Mouse (Mus musculus): Measurements from ENCODE around the gene Tmem59l. TPM values are rescaled to one million over a fixed set of nuclear protein-coding genes. Genes with fewer than 3 reads are reported as not detected.

The Tmem59l gene
- polyA plus RNA-seq, 1 experiment from 2014 or later: 6.5 TPM

GRCm38 (mm10) chr8:70439055-70439847, 47.9 kb downstream of the Tmem59l start, which contains the start of gene Crtc1:
Crtc1 (minus strand) TSS chr8:70439579.
- H3K9ac ChIP-seq (replicated peaks; ENCODE audit: low read length): peak within 1 kb of the TSS; percentile 77
- no peaks in the 10 kb centered on the region for H3K27me3 ChIP-seq (ENCODE audit: insufficient read depth, low read length)
- H3K36me3 ChIP-seq (ENCODE audit: insufficient read depth, low read length): no peaks in the 10 kb centered on the region
- H3K27ac ChIP-seq (ENCODE audit: low read length): peak within 1 kb of the TSS; percentile 72
- H3K4me1 ChIP-seq (ENCODE audit: insufficient read depth, low read length): peaks cover 9% of the 10 kb centered on the region
- WGBS: under 1% methylated on average over 57 of the region's 70 CpGs
- peak within 1 kb of the TSS; percentile 70 for H3K4me3 ChIP-seq (ENCODE audit: low read length)
- H3K9me3 ChIP-seq (ENCODE audit: low read length): no peaks in the 10 kb centered on the region
- ATAC-seq (ENCODE audit: low FRiP score, low TSS enrichment): peak; percentile 99
- peak within 1 kb of the TSS; percentile 87 for H3K4me2 ChIP-seq (replicated peaks; ENCODE audit: low read depth, low read length)

- Histone ChIP-seq H3K27ac (ENCODE audit: low read length) (no peak overlapping the region), H3K4me1 (ENCODE audit: insufficient read depth, low read length) (peaks cover 9% of the 10 kb centered on the region), H3K4me3 (ENCODE audit: low read length) (peak overlapping the region; percentile 70), H3K4me2 (replicated peaks; ENCODE audit: low read depth, low read length) (peak overlapping the region; percentile 87), H3K9me3 (ENCODE audit: low read length) (no peaks in the 10 kb centered on the region), H3K36me3 (ENCODE audit: insufficient read depth, low read length) (no peaks in the 10 kb centered on the region), H3K27me3 (ENCODE audit: insufficient read depth, low read length) (no peaks in the 10 kb centered on the region), H3K9ac (replicated peaks; ENCODE audit: low read length) (peak overlapping the region; percentile 77; the same call in 1 of the 2 replicates)
- no peak for ATAC-seq (ENCODE audit: low FRiP score, low TSS enrichment)
- 82% methylated on average over 2 of the region's 2 CpGs for WGBS
Measured at GRCm38 (mm10) chr8:70438423-70438822, 48.7 kb downstream of the Tmem59l start.

GRCm38 (mm10) chr8:70435156-70435555, 52.0 kb downstream of the Tmem59l start:
- Histone ChIP-seq H3K27ac (ENCODE audit: low read length) (no peak overlapping the region), H3K9ac (replicated peaks; ENCODE audit: low read length) (no peak overlapping the region), H3K9me3 (ENCODE audit: low read length) (no peaks in the 10 kb centered on the region), H3K4me2 (replicated peaks; ENCODE audit: low read depth, low read length) (no peak overlapping the region), H3K4me1 (ENCODE audit: insufficient read depth, low read length) (peaks cover 9% of the 10 kb centered on the region), H3K27me3 (ENCODE audit: insufficient read depth, low read length) (no peaks in the 10 kb centered on the region), H3K36me3 (ENCODE audit: insufficient read depth, low read length) (no peaks in the 10 kb centered on the region), H3K4me3 (ENCODE audit: low read length) (no peak overlapping the region)
- 93% methylated on average over 5 of the region's 5 CpGs for WGBS
- ATAC-seq (ENCODE audit: low FRiP score, low TSS enrichment): no peak

Other genes starting within 250 kb of the Tmem59l start
- gene Homer3, start 204.5 kb downstream of the Tmem59l start, polyA plus RNA-seq (2015; fragmentation: Nextera tagmentation; extraction: Ambion mirVana): 74.2 and 81.3 TPM in 2 replicates
- gene Ddx49, start 184.9 kb downstream of the Tmem59l start, polyA plus RNA-seq (2015; fragmentation: Nextera tagmentation; extraction: Ambion mirVana): 51.8 and 54.1 TPM in 2 replicates
- gene Cope, start 184.8 kb downstream of the Tmem59l start, polyA plus RNA-seq (2015; fragmentation: Nextera tagmentation; extraction: Ambion mirVana): 389 and 439 TPM in 2 replicates
- gene Cers1, start 171.6 kb downstream of the Tmem59l start, polyA plus RNA-seq (2015; fragmentation: Nextera tagmentation; extraction: Ambion mirVana): 2.5 and 2.7 TPM in 2 replicates
- gene Gdf1, start 157.5 kb downstream of the Tmem59l start, polyA plus RNA-seq (2015; fragmentation: Nextera tagmentation; extraction: Ambion mirVana): 5.5 TPM in 2 replicates
- 10.6 and 10.9 TPM in 2 replicates for gene Upf1, start 134.1 kb downstream of the Tmem59l start, polyA plus RNA-seq (2015; fragmentation: Nextera tagmentation; extraction: Ambion mirVana)
- 0.21 and 1.00 TPM in 2 replicates for gene Comp, start 113.8 kb downstream of the Tmem59l start, polyA plus RNA-seq (2015; fragmentation: Nextera tagmentation; extraction: Ambion mirVana)
- 19.9 and 22.3 TPM in 2 replicates for gene Crtc1, start 47.8 kb downstream of the Tmem59l start, polyA plus RNA-seq (2015; fragmentation: Nextera tagmentation; extraction: Ambion mirVana)
- gene Klhl26, start 10.4 kb downstream of the Tmem59l start, polyA plus RNA-seq (2015; fragmentation: Nextera tagmentation; extraction: Ambion mirVana): 25.0 and 26.8 TPM in 2 replicates
- 29.3 and 30.7 TPM in 2 replicates for gene Crlf1, start 5.8 kb upstream of the Tmem59l start, polyA plus RNA-seq (2015; fragmentation: Nextera tagmentation; extraction: Ambion mirVana)
- 133 and 135 TPM in 2 replicates for gene Rex1bd, start 19.4 kb upstream of the Tmem59l start, polyA plus RNA-seq (2015; fragmentation: Nextera tagmentation; extraction: Ambion mirVana)
- 869 and 882 TPM in 2 replicates for gene Uba52, start 23.4 kb upstream of the Tmem59l start, polyA plus RNA-seq (2015; fragmentation: Nextera tagmentation; extraction: Ambion mirVana)
- 353 and 359 TPM in 2 replicates for gene Fkbp8, start 40.4 kb upstream of the Tmem59l start, polyA plus RNA-seq (2015; fragmentation: Nextera tagmentation; extraction: Ambion mirVana)
- gene Kxd1, start 40.6 kb upstream of the Tmem59l start, polyA plus RNA-seq (2015; fragmentation: Nextera tagmentation; extraction: Ambion mirVana): 65.4 and 69.9 TPM in 2 replicates
- gene Ell, start 52.1 kb upstream of the Tmem59l start, polyA plus RNA-seq (2015; fragmentation: Nextera tagmentation; extraction: Ambion mirVana): 24.1 and 25.1 TPM in 2 replicates
- 215 and 217 TPM in 2 replicates for gene Isyna1, start 107.0 kb upstream of the Tmem59l start, polyA plus RNA-seq (2015; fragmentation: Nextera tagmentation; extraction: Ambion mirVana)
- 133 and 149 TPM in 2 replicates for gene Ssbp4, start 121.5 kb upstream of the Tmem59l start, polyA plus RNA-seq (2015; fragmentation: Nextera tagmentation; extraction: Ambion mirVana)
- 1.8 and 1.9 TPM in 2 replicates for gene Lrrc25, start 128.8 kb upstream of the Tmem59l start, polyA plus RNA-seq (2015; fragmentation: Nextera tagmentation; extraction: Ambion mirVana)
- gene Gdf15, start 145.1 kb upstream of the Tmem59l start, polyA plus RNA-seq (2015; fragmentation: Nextera tagmentation; extraction: Ambion mirVana): 1.0 and 1.2 TPM in 2 replicates
- 88.5 TPM in 2 replicates for gene Pgpep1, start 173.0 kb upstream of the Tmem59l start, polyA plus RNA-seq (2015; fragmentation: Nextera tagmentation; extraction: Ambion mirVana)
- 272 and 281 TPM in 2 replicates for gene Lsm4, start 185.9 kb upstream of the Tmem59l start, polyA plus RNA-seq (2015; fragmentation: Nextera tagmentation; extraction: Ambion mirVana)
- 42.1 and 47.4 TPM in 2 replicates for gene Jund, start 211.6 kb upstream of the Tmem59l start, polyA plus RNA-seq (2015; fragmentation: Nextera tagmentation; extraction: Ambion mirVana)
- gene Iqcn, start 216.1 kb upstream of the Tmem59l start, polyA plus RNA-seq (2015; fragmentation: Nextera tagmentation; extraction: Ambion mirVana): 0.04 and 0.06 TPM in 2 replicates
- gene Gm3336, start 231.2 kb upstream of the Tmem59l start, polyA plus RNA-seq (2015; fragmentation: Nextera tagmentation; extraction: Ambion mirVana): 0.52 and 0.76 TPM in 2 replicates
- 8.8 and 11.6 TPM in 2 replicates for gene Pde4c, start 236.4 kb upstream of the Tmem59l start, polyA plus RNA-seq (2015; fragmentation: Nextera tagmentation; extraction: Ambion mirVana)

All from kidney, embryonic 16.5 days (tissue).